Mouse (Mus musculus): ENCODE data around the gene Cdkal1. TPM values are rescaled to one million over a fixed set of nuclear protein-coding genes. Genes with fewer than 3 reads are reported as not detected.

The Cdkal1 gene
- polyA plus RNA-seq, 1 experiment from 2014 or later = 15.1 TPM

DNA sequence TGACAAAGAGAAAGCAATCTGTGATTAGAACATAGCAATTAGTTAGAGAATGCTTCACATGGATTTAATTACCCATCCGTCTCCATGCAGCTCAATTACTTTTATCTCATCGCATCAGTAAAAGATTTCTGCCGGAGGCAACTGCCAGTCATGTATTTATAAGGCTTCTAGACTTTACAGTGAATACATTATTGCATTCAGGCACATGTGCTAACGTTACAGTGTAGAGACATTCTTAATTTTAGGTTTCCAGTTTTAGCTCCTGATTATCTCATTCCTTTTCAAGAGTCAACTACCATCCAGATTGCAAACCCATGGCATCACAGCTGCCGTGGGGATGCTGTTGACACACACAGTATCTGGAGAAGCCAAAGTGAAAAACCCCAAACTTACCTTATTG is 289.8 kb downstream of the Cdkal1 start:
- ChIA-PET CTCF (no interaction called here), POLR2A (no interaction called here)
- in situ Hi-C loops (cut with MboI; ENCODE audit: low pct_unique_long_range_greater_than_20kb) = no loop called here
- no peak for TF ChIP-seq CTCF (IDR thresholded peaks at IDR 0.05)
- ATAC-seq (no peak), DNase-seq (ENCODE audit: low read depth, low spot score) (no peak)
- H3K27me3 ChIP-seq = no peaks in the 10 kb centered on the region

DNA sequence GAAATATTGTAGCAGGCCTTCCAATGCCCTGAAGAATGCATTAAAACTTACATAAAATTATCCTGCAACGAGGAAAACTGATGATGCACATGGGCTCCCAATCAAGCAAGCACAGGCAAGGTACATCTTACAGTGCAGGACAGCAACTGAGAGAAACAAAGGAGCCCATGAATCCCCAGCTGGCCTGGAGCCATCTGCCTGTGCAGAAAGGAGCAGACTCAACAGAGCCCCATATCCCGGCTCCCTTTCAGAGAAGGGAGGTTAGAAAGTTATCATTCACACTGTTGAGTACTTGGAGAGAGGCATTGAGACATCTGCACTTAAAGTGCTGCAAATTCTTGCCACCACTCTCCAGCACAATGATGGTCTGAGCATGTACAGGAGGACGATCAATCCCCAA is 296.3 kb downstream of the Cdkal1 start:
- H3K27me3 ChIP-seq = no peaks in the 10 kb centered on the region
- DNase-seq (ENCODE audit: low read depth, low spot score) = no peak
- in situ Hi-C loops (cut with MboI; ENCODE audit: low pct_unique_long_range_greater_than_20kb) = no loop called here
- POLR2A ChIA-PET = interaction anchor here (0.6 kb wide), 1 partner anchor 14 kb away, joined by 3 read pairs; no protein-coding TSS in a partner anchor
- CTCF ChIA-PET = no interaction called here
- no peak for ATAC-seq
- no peak for TF ChIP-seq CTCF (IDR thresholded peaks at IDR 0.05)

- DNase-seq (ENCODE audit: low read depth, low spot score) (no peak), ATAC-seq (no peak)
- CTCF ChIA-PET = interaction anchor here (1.5 kb wide), 2 partner anchors 10 to 15 kb away, joined by 3 to 5 read pairs; no protein-coding TSS in a partner anchor
- no peak for TF ChIP-seq CTCF (IDR thresholded peaks at IDR 0.05)
- POLR2A ChIA-PET = no interaction called here
- no peaks in the 10 kb centered on the region for H3K27me3 ChIP-seq
- in situ Hi-C loops (cut with MboI; ENCODE audit: low pct_unique_long_range_greater_than_20kb) = no loop called here
These were observed 300.2 kb downstream of the Cdkal1 start for GRCm38 (mm10) chr13:29555160-29555785.

DNA sequence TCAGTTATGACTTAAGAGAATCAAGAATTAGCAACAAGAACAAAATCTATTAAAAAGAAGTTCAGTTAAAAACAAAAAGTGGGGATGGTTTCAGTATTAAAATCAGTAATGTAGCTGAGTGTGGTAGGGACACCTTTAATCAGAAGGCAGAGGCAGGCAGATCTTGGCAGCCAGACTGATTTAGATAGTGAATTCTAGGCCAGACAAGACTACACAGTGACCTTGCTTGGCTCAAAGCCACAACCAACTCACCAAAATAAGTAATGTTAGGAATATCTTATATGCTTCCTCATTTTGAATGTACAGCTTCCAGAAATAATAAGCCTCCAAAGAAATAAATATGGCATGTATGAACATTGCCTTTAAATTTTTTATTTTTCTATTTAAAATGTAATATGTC is 301.7 kb downstream of the Cdkal1 start:
- TF ChIP-seq CTCF (IDR thresholded peaks at IDR 0.05) = no peak
- ATAC-seq (no peak), DNase-seq (ENCODE audit: low read depth, low spot score) (no peak)
- no peaks in the 10 kb centered on the region for H3K27me3 ChIP-seq
- ChIA-PET POLR2A (no interaction called here), CTCF (interaction anchor here (1.2 to 1.6 kb wide), 2 partner anchors 11 to 65 kb away, joined by 3 read pairs; no protein-coding TSS in a partner anchor)
- in situ Hi-C loops (cut with MboI; ENCODE audit: low pct_unique_long_range_greater_than_20kb) = no loop called here

DNA sequence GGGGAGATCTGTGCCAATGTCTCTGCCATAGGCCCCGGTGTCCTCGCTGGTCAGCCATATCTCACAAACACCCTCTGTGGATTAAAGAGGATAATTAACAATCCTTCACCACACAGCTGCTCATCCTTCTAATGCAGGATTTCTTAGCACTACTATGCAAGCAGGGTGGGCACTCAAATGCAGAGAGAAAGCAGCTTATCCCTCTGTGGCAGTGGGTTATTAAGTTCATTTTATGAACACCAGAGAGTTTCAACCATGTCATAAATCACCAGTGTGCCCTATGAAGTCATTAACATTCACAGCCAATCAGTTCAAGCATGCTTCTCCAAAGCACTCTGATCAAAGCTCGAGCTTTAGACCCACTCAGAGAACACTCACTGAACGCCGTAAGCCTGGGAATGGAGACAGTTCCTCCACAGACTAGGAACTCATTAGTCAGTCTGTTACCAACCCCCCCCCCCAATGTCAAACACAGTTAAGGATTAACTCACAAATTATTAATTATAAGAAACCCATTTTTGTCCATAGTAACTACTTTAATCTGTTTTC is 303.1 kb downstream of the Cdkal1 start:
- DNase-seq (ENCODE audit: low read depth, low spot score) (no peak), ATAC-seq (no peak)
- ChIA-PET POLR2A (interaction anchor here (0.6 to 0.7 kb wide), 2 partner anchors 306 to 1184 kb away, joined by 4 to 7 read pairs; no protein-coding TSS in a partner anchor), CTCF (interaction anchor here (1.2 to 1.6 kb wide), 3 partner anchors 8 to 63 kb away, joined by 3 read pairs; no protein-coding TSS in a partner anchor)
- in situ Hi-C loops (cut with MboI; ENCODE audit: low pct_unique_long_range_greater_than_20kb) = no loop called here
- no peaks in the 10 kb centered on the region for H3K27me3 ChIP-seq
- no peak for TF ChIP-seq CTCF (IDR thresholded peaks at IDR 0.05)

DNA sequence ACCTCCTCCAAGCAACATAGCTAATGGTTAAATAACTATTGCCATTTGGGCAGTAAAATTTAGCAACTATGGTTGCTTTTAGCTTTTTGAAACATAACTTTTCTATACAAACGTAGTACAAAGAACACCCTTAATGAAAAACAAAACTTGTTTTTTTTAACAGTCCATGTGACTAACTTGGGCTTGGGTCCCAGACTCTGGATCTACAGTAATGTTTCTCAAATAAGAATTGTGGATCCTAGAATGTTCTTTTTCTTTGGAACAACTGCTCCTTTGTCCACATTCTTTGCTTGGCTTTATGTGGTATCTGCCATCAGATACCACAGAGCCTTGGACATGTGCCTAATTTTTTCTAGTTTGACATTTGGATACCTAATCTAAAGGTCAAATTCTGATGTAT is 304.6 kb downstream of the Cdkal1 start:
- H3K27me3 ChIP-seq = no peaks in the 10 kb centered on the region
- TF ChIP-seq CTCF (IDR thresholded peaks at IDR 0.05) = no peak
- CTCF ChIA-PET = no interaction called here
- in situ Hi-C loops (cut with MboI; ENCODE audit: low pct_unique_long_range_greater_than_20kb) = no loop called here
- POLR2A ChIA-PET = no interaction called here
- ATAC-seq = no peak
- no peak for DNase-seq (ENCODE audit: low read depth, low spot score)

DNA sequence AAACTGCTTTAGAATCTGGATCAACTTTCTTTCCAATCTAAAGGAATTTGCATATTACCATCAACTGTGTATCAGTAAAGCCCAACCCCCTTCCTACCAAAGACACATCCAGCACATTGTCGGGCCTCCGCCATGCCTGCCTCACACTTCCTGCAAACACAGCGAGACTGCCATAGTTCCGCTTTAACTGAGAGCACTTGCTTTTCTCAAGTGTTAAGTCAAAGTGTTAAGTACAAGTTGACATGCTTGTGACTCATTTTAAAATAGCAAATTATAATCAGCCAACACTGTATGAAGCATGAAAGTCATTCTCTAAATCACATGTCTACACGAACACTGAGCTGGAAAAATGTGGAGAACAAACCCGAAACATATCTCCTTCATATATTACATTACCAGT is 305.3 kb downstream of the Cdkal1 start:
- CTCF ChIA-PET = no interaction called here
- no peaks in the 10 kb centered on the region for H3K27me3 ChIP-seq
- POLR2A ChIA-PET = no interaction called here
- no peak for DNase-seq (ENCODE audit: low read depth, low spot score)
- no peak for ATAC-seq
- in situ Hi-C loops (cut with MboI; ENCODE audit: low pct_unique_long_range_greater_than_20kb) = no loop called here
- TF ChIP-seq CTCF (IDR thresholded peaks at IDR 0.05) = no peak

DNA sequence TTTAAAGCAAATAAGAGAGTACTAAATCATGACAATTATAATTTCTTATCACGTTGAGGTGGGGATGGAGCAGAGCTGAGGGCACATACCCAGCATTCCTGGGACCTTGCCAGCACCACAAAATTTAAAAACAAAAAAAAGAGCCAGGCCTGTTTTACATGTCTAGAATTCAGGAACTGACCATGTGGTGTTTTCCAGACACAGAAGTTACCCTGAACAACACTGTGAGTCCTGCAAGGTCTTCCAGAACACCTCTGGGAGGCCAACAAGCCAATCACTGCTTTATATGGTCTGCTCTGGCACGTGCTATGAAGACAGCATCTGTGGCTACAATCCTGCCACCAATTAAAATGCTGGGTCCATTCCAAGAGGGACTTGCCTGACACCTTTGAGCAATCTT is 305.7 kb downstream of the Cdkal1 start:
- no peaks in the 10 kb centered on the region for H3K27me3 ChIP-seq
- DNase-seq (ENCODE audit: low read depth, low spot score) = no peak
- no peak for TF ChIP-seq CTCF (IDR thresholded peaks at IDR 0.05)
- in situ Hi-C loops (cut with MboI; ENCODE audit: low pct_unique_long_range_greater_than_20kb) = no loop called here
- ATAC-seq = peak; percentile 12
- CTCF ChIA-PET = interaction anchor here (1.6 kb wide), 1 partner anchor 589 kb away, joined by 3 read pairs; no protein-coding TSS in a partner anchor
- POLR2A ChIA-PET = no interaction called here

DNA sequence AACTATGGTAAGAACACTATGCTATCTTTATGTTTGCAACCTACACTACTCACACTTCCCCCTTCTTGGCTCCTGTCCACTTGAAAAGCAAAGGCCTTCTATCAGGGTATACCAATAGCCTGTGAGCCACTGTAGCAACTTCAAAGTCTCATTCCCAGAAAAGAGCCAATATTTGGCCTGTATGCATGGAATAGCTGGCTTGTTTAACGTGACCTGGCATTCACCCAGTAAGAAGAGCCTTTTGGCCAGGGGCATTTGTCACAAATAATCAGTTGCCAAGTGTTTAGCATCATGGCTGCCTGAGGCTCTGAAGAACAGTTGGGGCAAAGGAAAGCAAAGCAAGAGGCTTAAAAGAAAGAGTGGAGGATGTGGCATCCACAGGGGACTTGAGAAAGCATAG is 317.6 kb downstream of the Cdkal1 start:
- in situ Hi-C loops (cut with MboI; ENCODE audit: low pct_unique_long_range_greater_than_20kb) = no loop called here
- ChIA-PET POLR2A (no interaction called here), CTCF (no interaction called here)
- no peaks in the 10 kb centered on the region for H3K27me3 ChIP-seq
- no peak for TF ChIP-seq CTCF (IDR thresholded peaks at IDR 0.05)
- DNase-seq (ENCODE audit: low read depth, low spot score) = no peak
- no peak for ATAC-seq

- CTCF ChIA-PET = interaction anchor here (1.1 kb wide), 1 partner anchor 14 kb away, joined by 3 read pairs; no protein-coding TSS in a partner anchor
- DNase-seq (ENCODE audit: low read depth, low spot score) (no peak), ATAC-seq (no peak)
- POLR2A ChIA-PET = interaction anchor here (0.6 kb wide), 1 partner anchor 761 kb away, joined by 5 read pairs; no protein-coding TSS in a partner anchor
- no peaks in the 10 kb centered on the region for H3K27me3 ChIP-seq
- in situ Hi-C loops (cut with MboI; ENCODE audit: low pct_unique_long_range_greater_than_20kb) = no loop called here
- no peak for TF ChIP-seq CTCF (IDR thresholded peaks at IDR 0.05)
These were observed 321.9 kb downstream of the Cdkal1 start for GRCm38 (mm10) chr13:29533586-29533985.

DNA sequence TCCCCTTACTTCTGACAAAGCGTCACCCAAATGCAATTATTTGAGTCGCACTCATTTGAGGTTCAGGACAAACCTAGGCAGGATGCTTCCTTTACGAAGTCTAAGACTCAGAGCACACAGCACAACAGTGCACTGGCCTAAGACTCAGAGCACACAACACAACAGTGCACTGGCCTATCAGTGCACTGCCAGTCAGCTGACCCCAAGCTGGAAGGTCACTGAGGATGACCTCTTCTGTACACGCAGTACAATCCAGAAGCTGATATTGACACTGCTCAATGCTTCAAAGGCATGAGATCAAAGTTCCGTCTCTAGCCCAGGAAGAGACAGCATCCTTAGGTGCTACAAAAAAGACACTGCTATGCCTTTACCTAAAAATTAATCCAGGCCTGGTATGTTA is 327.1 kb downstream of the Cdkal1 start:
- POLR2A ChIA-PET = no interaction called here
- CTCF ChIA-PET = no interaction called here

More for the DNA sequence above, 327.1 kb downstream of the Cdkal1 start:
- in situ Hi-C loops (cut with MboI; ENCODE audit: low pct_unique_long_range_greater_than_20kb) = no loop called here
- TF ChIP-seq CTCF (IDR thresholded peaks at IDR 0.05) = no peak
- no peak for DNase-seq (ENCODE audit: low read depth, low spot score)
- no peak for ATAC-seq
- H3K27me3 ChIP-seq = no peaks in the 10 kb centered on the region
